ENCODE assay signal across 24 mouse cellular contexts in genomic region chr10:41163108-41163507, GRCm38 (mm10).
"Had no signal": no experiment of that assay in that cellular context is flagged by ENCODE, and none has a peak within 500 bp of the region (broad histone marks: within the 10 kb centered on the region; RNA-seq: fewer than 3 reads in every experiment).

No protein-coding gene starts in this region.

- H3K9me3 ChIP-seq: kidney, embryonic 15.5 days; limb, embryonic 13.5 days; lung, embryonic 15.5 days; midbrain, embryonic 10.5 days; neural tube, embryonic 13.5 days; stomach, embryonic 15.5 days had no signal

- ATAC-seq: liver, postnatal 0 days; midbrain, embryonic 13.5 days; midbrain, embryonic 16.5 days had no signal

- H3K27me3 ChIP-seq: kidney, embryonic 15.5 days; limb, embryonic 13.5 days; lung, embryonic 15.5 days; megakaryocyte, embryonic 14.5 days; midbrain, embryonic 13.5 days; neural tube, embryonic 13.5 days; stomach, embryonic 15.5 days had no signal

- H3K4me2 ChIP-seq: kidney, embryonic 15.5 days; limb, embryonic 13.5 days; liver, embryonic 11.5 days; lung, embryonic 15.5 days; midbrain, embryonic 13.5 days; neural tube, embryonic 13.5 days; stomach, embryonic 15.5 days had no signal

- H3K27ac ChIP-seq: kidney, embryonic 15.5 days; limb, embryonic 13.5 days; liver, embryonic 14.5 days; lung, embryonic 15.5 days; midbrain, embryonic 10.5 days; midbrain, embryonic 13.5 days; neural tube, embryonic 13.5 days; stomach, embryonic 15.5 days had no signal

- H3K4me1 ChIP-seq: kidney, embryonic 15.5 days; limb, embryonic 13.5 days; lung, embryonic 15.5 days; midbrain, embryonic 10.5 days; midbrain, embryonic 13.5 days; neural tube, embryonic 13.5 days; stomach, embryonic 15.5 days had no signal

- DNase-seq: kidney, adult 8-10 months; kidney, postnatal 10 days; kidney, postnatal 36 days; left cerebral cortex, postnatal 4 days; liver, postnatal 0 days; lung, postnatal 10 days; lung, postnatal 36 days; retina, postnatal 1 day; right cerebral cortex, postnatal 25 days; spleen, adult 18-20 months; thymus, adult 18-20 months; thymus, postnatal 36 days had no signal

- H3K4me3 ChIP-seq: kidney, embryonic 15.5 days; limb, embryonic 13.5 days; lung, embryonic 15.5 days; megakaryocyte, embryonic 14.5 days; midbrain, embryonic 10.5 days; midbrain, embryonic 13.5 days; myocyte; neural tube, embryonic 13.5 days; stomach, embryonic 15.5 days had no signal

- H3K9ac ChIP-seq: kidney, embryonic 15.5 days; limb, embryonic 13.5 days; liver, embryonic 14.5 days; liver, postnatal 0 days; lung, embryonic 15.5 days; midbrain, embryonic 13.5 days; neural tube, embryonic 13.5 days; stomach, embryonic 15.5 days had no signal

- H3K36me3 ChIP-seq: kidney, embryonic 15.5 days; limb, embryonic 13.5 days; lung, embryonic 15.5 days; midbrain, embryonic 10.5 days; midbrain, embryonic 13.5 days; neural tube, embryonic 13.5 days; stomach, embryonic 15.5 days had no signal
